Mouse (Mus musculus) forebrain, embryonic 13.5 days (tissue): ENCODE results near the gene Bcl6. TPM values are rescaled to one million over a fixed set of nuclear protein-coding genes. Genes with fewer than 3 reads are reported as not detected.

ENCODE experiments used
- ATAC-seq: fragments of 200-750 bp; cut with Nextera tagmentation; 2 replicates; pipeline ENCODE4 v1.8.0; 2017
- H3K27ac ChIP-seq: fragments of 300-500 bp; sonication (generic); 2 replicates; pipeline ENCODE4 v1.5.1; 2015; ENCODE audit warnings: inconsistent platforms, mild to moderate bottlenecking, moderate library complexity
- H3K27me3 ChIP-seq: fragments of 300-500 bp; sonication (generic); 2 replicates; pipeline ENCODE4 v1.6.1; 2015; ENCODE audit warnings: mild to moderate bottlenecking, inconsistent platforms
- H3K36me3 ChIP-seq: fragments of 300-500 bp; sonication (generic); 2 replicates; pipeline ENCODE4 v1.6.1; 2015; ENCODE audit warnings: mild to moderate bottlenecking, inconsistent platforms; ENCODE audit not compliant: poor library complexity, severe bottlenecking
- H3K4me1 ChIP-seq: fragments of 300-500 bp; sonication (generic); 2 replicates; pipeline ENCODE4 v1.6.1; 2015; ENCODE audit warnings: inconsistent platforms
- H3K4me2 ChIP-seq: fragments of 300-500 bp; sonication (generic); 2 replicates; pipeline ENCODE4 v1.6.1; 2015; ENCODE audit warnings: inconsistent platforms, mild to moderate bottlenecking, moderate library complexity
- H3K4me3 ChIP-seq: fragments of 300-500 bp; sonication (generic); 2 replicates; pipeline ENCODE4 v1.5.1; 2015; ENCODE audit warnings: mild to moderate bottlenecking, inconsistent platforms
- H3K9ac ChIP-seq: fragments of 300-500 bp; sonication (generic); 2 replicates; pipeline ENCODE4 v1.6.1; 2015; ENCODE audit warnings: mild to moderate bottlenecking, inconsistent platforms
- H3K9me3 ChIP-seq: fragments of 300-500 bp; sonication (generic); replicated peaks from 2 replicates; pipeline ENCODE4 v1.6.1; 2016; ENCODE audit warnings: inconsistent platforms
- WGBS: fragments of 180-500 bp; shearing (Covaris S2); methylation state at CpG from one replicate; pipeline ENCODE4 v1.1.7; 2015; 5-methylcytosine and 5-hydroxymethylcytosine counted together
- polyA plus RNA-seq: library from polyadenylated mRNA; unstranded; fragments of >200 nt; fragmentation: Nextera tagmentation; extraction: Ambion mirVana; gene quantifications from 2 replicates; pipeline ENCODE4 v1.2.1, GENCODE M21; 2015

Gene Bcl6
- polyA plus RNA-seq, 1 experiment from 2014 or later: 0.84 TPM

DNA sequence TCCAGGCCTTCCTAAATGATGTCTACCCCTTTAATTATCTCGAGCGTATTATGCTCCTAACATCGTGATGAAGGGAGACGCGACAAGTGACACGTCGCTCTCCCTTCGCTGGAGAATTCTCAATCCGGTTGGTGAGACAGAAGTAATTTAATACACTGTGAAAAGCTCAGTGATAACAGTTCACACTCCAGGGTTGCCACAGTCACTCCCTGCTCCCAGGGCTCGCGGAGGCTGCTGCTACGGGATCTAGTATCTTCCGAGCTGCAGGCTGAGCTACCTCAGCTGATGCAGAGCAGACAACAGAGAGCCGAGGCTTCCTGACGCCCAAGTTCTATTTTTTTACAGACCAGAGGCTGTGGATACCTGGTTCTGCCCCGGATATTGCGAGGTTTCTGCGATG lies 57.4 kb downstream of the Bcl6 start:
- no peak for ATAC-seq
- H3K4me3 ChIP-seq: no peak overlapping the region
- H3K27ac ChIP-seq: no peak overlapping the region
- no peaks in the 10 kb centered on the region for H3K9me3 ChIP-seq
- H3K4me1 ChIP-seq: no peaks in the 10 kb centered on the region
- H3K27me3 ChIP-seq: no peaks in the 10 kb centered on the region
- no peak overlapping the region for H3K9ac ChIP-seq
- no peak overlapping the region for H3K4me2 ChIP-seq
- no peaks in the 10 kb centered on the region for H3K36me3 ChIP-seq
- 78% methylated on average over 18 of the region's 18 CpGs for WGBS

DNA sequence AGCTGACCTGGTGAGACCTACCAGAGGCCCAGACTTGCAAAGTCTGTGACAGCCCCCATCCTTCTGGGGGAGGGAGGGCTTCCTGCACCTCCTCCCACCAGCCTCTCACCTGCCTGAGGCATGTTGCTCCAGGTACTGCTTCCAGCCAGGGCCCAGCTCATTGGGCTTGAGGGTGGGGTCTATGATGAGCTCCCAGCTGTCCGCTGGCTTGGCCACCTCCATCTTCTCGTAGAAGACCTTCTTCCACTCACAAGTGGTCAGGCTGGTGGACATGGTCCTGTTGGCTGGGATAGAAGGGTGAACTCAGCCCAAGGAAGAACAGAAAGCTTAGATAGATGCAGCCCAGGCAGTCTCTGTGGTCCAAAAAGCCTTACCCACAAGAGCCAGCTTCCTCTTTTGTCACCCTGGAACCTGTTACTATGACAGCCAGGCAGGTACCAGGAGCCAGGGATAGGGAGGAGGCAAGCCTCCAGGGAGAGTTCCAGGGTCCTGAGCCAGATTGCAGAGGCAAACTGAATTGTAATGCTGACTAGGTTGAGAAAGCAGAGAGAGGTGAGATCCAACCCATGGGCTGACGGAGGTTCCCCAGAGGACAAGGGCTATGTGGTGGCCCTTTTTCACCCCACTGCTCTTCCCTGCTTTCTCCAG lies 58.1 kb downstream of the Bcl6 start:
- H3K4me1 ChIP-seq: no peaks in the 10 kb centered on the region
- H3K4me3 ChIP-seq: no peak overlapping the region
- no peak for ATAC-seq
- H3K27me3 ChIP-seq: no peaks in the 10 kb centered on the region
- H3K9ac ChIP-seq: no peak overlapping the region
- no peak overlapping the region for H3K4me2 ChIP-seq
- no peak overlapping the region for H3K27ac ChIP-seq
- H3K36me3 ChIP-seq: no peaks in the 10 kb centered on the region
- 89% methylated on average over 3 of the region's 3 CpGs for WGBS
- H3K9me3 ChIP-seq: no peaks in the 10 kb centered on the region

GRCm38 (mm10) chr16:23927301-23928114 lies 61.1 kb downstream of the Bcl6 start:
- ATAC-seq: no peak
- Histone ChIP-seq H3K36me3 (no peaks in the 10 kb centered on the region), H3K9ac (no peak overlapping the region), H3K4me2 (no peak overlapping the region), H3K27me3 (no peaks in the 10 kb centered on the region), H3K27ac (no peak overlapping the region), H3K9me3 (no peaks in the 10 kb centered on the region), H3K4me3 (no peak overlapping the region), H3K4me1 (no peaks in the 10 kb centered on the region)
- 93% methylated on average over 33 of the region's 33 CpGs for WGBS

DNA sequence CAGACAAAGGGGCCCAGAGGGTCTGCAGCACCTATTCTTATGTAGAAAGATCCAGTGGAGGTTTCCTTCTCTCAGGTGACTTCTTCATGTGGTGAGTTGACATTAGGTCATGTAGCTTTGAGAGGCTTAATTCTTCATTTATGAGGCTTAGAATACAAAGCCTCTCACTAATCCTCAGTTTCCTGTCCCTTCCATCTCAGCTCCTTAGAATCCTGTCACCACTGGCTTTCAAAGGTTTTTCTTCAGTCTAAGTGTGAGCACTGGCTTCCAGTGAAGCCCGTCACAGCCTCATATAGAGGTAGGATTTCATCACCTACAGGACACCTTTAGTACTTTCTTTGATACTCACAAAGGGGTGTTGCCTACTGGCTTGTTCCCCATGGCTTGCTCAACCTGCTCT lies 65.7 kb downstream of the Bcl6 start:
- Histone ChIP-seq H3K4me2 (no peak overlapping the region), H3K27me3 (no peaks in the 10 kb centered on the region), H3K9ac (no peak overlapping the region), H3K36me3 (no peaks in the 10 kb centered on the region), H3K4me1 (no peaks in the 10 kb centered on the region), H3K9me3 (no peaks in the 10 kb centered on the region), H3K27ac (no peak overlapping the region), H3K4me3 (no peak overlapping the region)
- ATAC-seq: no peak
- WGBS: 82% methylated on average over 1 of the region's 1 CpGs

GRCm38 (mm10) chr16:23921697-23922096 lies 67.0 kb downstream of the Bcl6 start:
- Histone ChIP-seq H3K27ac (no peak overlapping the region), H3K27me3 (no peaks in the 10 kb centered on the region), H3K4me1 (no peaks in the 10 kb centered on the region), H3K4me3 (no peak overlapping the region), H3K9ac (no peak overlapping the region), H3K4me2 (no peak overlapping the region), H3K9me3 (no peaks in the 10 kb centered on the region), H3K36me3 (no peaks in the 10 kb centered on the region)
- ATAC-seq: no peak
- WGBS: 70% methylated on average over 5 of the region's 5 CpGs

GRCm38 (mm10) chr16:23919418-23919817 lies 69.2 kb downstream of the Bcl6 start:
- H3K27me3 ChIP-seq: no peaks in the 10 kb centered on the region
- H3K36me3 ChIP-seq: no peaks in the 10 kb centered on the region
- ATAC-seq: no peak

More at GRCm38 (mm10) chr16:23919418-23919817, 69.2 kb downstream of the Bcl6 start:
- Histone ChIP-seq H3K27ac (no peak overlapping the region), H3K4me1 (no peaks in the 10 kb centered on the region), H3K9ac (no peak overlapping the region), H3K4me2 (no peak overlapping the region), H3K4me3 (no peak overlapping the region), H3K9me3 (no peaks in the 10 kb centered on the region)
- WGBS: 85% methylated on average over 2 of the region's 2 CpGs

Other genes with a start within 250 kb of the Bcl6 start
- gene Sst, start 97.9 kb downstream of the Bcl6 start, polyA plus RNA-seq: 143 and 203 TPM in 2 replicates
- gene Rtp2, start 56.5 kb downstream of the Bcl6 start, polyA plus RNA-seq: not detected in 2 replicates
- gene Gm37419, start 370 bp downstream of the Bcl6 start, polyA plus RNA-seq: not detected in 2 replicates